Mouse (Mus musculus) kidney, embryonic 15.5 days (tissue): ENCODE results near the gene Grin2a. TPM values are rescaled to one million over a fixed set of nuclear protein-coding genes. Genes with fewer than 3 reads are reported as not detected.

Experiments
- ATAC-seq: fragments of 200-750 bp; cut with Nextera tagmentation; replicated peaks from 2 replicates; pipeline ENCODE4 v1.8.0; 2017; ENCODE audit warnings: moderate TSS enrichment; ENCODE audit not compliant: low FRiP score
- H3K27ac ChIP-seq: fragments of 300-500 bp; sonication (generic); 2 replicates; pipeline ENCODE4 v1.5.1; 2015; ENCODE audit warnings: mild to moderate bottlenecking, inconsistent platforms
- H3K27me3 ChIP-seq: fragments of 300-500 bp; sonication (generic); 2 replicates; pipeline ENCODE4 v1.6.1; 2015; ENCODE audit warnings: inconsistent platforms
- H3K36me3 ChIP-seq: fragments of 300-500 bp; sonication (generic); 2 replicates; pipeline ENCODE4 v1.6.1; 2015; ENCODE audit warnings: inconsistent platforms
- H3K4me1 ChIP-seq: fragments of 300-500 bp; sonication (generic); 2 replicates; pipeline ENCODE4 v1.6.1; 2015; ENCODE audit warnings: inconsistent platforms
- H3K4me2 ChIP-seq: fragments of 300-500 bp; sonication (generic); 2 replicates; pipeline ENCODE4 v1.6.1; 2015; ENCODE audit warnings: moderate library complexity, mild to moderate bottlenecking, inconsistent platforms
- H3K4me3 ChIP-seq: fragments of 300-500 bp; sonication (generic); replicated peaks from 2 replicates; pipeline ENCODE4 v1.5.1; 2015; ENCODE audit warnings: mild to moderate bottlenecking, inconsistent platforms
- H3K9ac ChIP-seq: fragments of 300-500 bp; sonication (generic); 2 replicates; pipeline ENCODE4 v1.6.1; 2015; ENCODE audit warnings: mild to moderate bottlenecking, inconsistent platforms
- H3K9me3 ChIP-seq: fragments of 300-500 bp; sonication (generic); replicated peaks from 2 replicates; pipeline ENCODE4 v1.6.1; 2016; ENCODE audit warnings: inconsistent platforms
- WGBS: fragments of 180-500 bp; shearing (Covaris S2); methylation state at CpG from one replicate; pipeline ENCODE4 v1.1.7; 2015; ENCODE audit warnings: mixed read lengths; 5-methylcytosine and 5-hydroxymethylcytosine counted together
- polyA plus RNA-seq: library from polyadenylated mRNA; unstranded; fragments of >200 nt; fragmentation: Nextera tagmentation; extraction: Ambion mirVana; gene quantifications from 2 replicates; pipeline ENCODE4 v1.2.1, GENCODE M21; 2015

The Grin2a gene
- polyA plus RNA-seq, 1 experiment from 2014 or later = 0.44 TPM

- no peaks in the 10 kb centered on the region for H3K4me1 ChIP-seq
- H3K36me3 ChIP-seq = no peaks in the 10 kb centered on the region
- H3K9me3 ChIP-seq = no peaks in the 10 kb centered on the region
- H3K27me3 ChIP-seq = no peaks in the 10 kb centered on the region
- no peak for ATAC-seq
- no peak overlapping the region for H3K27ac ChIP-seq
- 75% methylated on average over 2 of the region's 2 CpGs for WGBS
- H3K4me2 ChIP-seq = no peak overlapping the region
- no peak overlapping the region for H3K9ac ChIP-seq
- no peak overlapping the region for H3K4me3 ChIP-seq
These were observed 406.2 kb downstream of the Grin2a start for GRCm38 (mm10) chr16:9589176-9589575.

DNA sequence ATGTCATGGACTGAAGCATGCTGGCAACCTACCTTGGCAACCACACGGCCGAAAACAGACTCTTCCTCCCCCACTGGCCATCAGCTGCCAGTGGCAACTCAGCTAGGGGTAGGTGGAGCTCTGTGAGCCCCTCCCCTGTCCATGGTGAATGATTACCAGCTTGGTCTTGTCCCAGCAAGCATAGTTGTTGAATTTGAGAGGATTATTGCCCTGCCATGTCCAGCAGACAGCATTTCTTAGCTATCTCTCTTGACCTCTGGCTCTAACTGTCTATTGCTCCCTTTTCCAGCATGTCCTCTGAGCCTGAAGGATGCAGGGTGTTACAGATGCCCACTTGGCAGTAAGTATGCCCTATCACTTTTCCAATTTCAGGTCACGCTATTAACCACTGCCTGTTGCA, 406.9 kb downstream of the Grin2a start:
- Histone ChIP-seq H3K9ac (no peak overlapping the region), H3K9me3 (no peaks in the 10 kb centered on the region), H3K4me2 (no peak overlapping the region), H3K27ac (no peak overlapping the region), H3K4me3 (no peak overlapping the region), H3K4me1 (no peaks in the 10 kb centered on the region), H3K36me3 (no peaks in the 10 kb centered on the region), H3K27me3 (no peaks in the 10 kb centered on the region)
- 65% methylated on average over 3 of the region's 3 CpGs for WGBS
- no peak for ATAC-seq

GRCm38 (mm10) chr16:9583981-9584380, 411.4 kb downstream of the Grin2a start:
- Histone ChIP-seq H3K27ac (no peak overlapping the region), H3K36me3 (no peaks in the 10 kb centered on the region), H3K9ac (no peak overlapping the region), H3K9me3 (no peaks in the 10 kb centered on the region), H3K4me3 (no peak overlapping the region), H3K4me2 (no peak overlapping the region), H3K27me3 (no peaks in the 10 kb centered on the region), H3K4me1 (no peaks in the 10 kb centered on the region)
- WGBS = 77% methylated on average over 2 of the region's 2 CpGs
- ATAC-seq = no peak

- 16% methylated on average over 1 of the region's 1 CpGs for WGBS
- Histone ChIP-seq H3K4me1 (no peaks in the 10 kb centered on the region), H3K36me3 (no peaks in the 10 kb centered on the region), H3K9ac (no peak overlapping the region), H3K27ac (no peak overlapping the region), H3K4me2 (no peak overlapping the region), H3K27me3 (no peaks in the 10 kb centered on the region), H3K4me3 (no peak overlapping the region), H3K9me3 (no peaks in the 10 kb centered on the region)
- ATAC-seq = peak; percentile 66; the same call in 1 of the 2 replicates
These were observed 423.6 kb downstream of the Grin2a start for GRCm38 (mm10) chr16:9571793-9572192.

- H3K9me3 ChIP-seq = no peaks in the 10 kb centered on the region
- H3K4me3 ChIP-seq = no peak overlapping the region
- H3K9ac ChIP-seq = no peak overlapping the region
- WGBS = 46% methylated on average over 2 of the region's 2 CpGs
- H3K4me1 ChIP-seq = no peaks in the 10 kb centered on the region
- H3K36me3 ChIP-seq = no peaks in the 10 kb centered on the region
- H3K4me2 ChIP-seq = no peak overlapping the region
- H3K27me3 ChIP-seq = no peaks in the 10 kb centered on the region
- no peak for ATAC-seq
- no peak overlapping the region for H3K27ac ChIP-seq
These were observed 428.1 kb downstream of the Grin2a start for GRCm38 (mm10) chr16:9567286-9567685.

- Histone ChIP-seq H3K36me3 (no peaks in the 10 kb centered on the region), H3K9me3 (no peaks in the 10 kb centered on the region), H3K4me1 (no peaks in the 10 kb centered on the region), H3K27me3 (no peaks in the 10 kb centered on the region), H3K27ac (no peak overlapping the region), H3K9ac (no peak overlapping the region), H3K4me3 (no peak overlapping the region), H3K4me2 (no peak overlapping the region)
- ATAC-seq = no peak
- WGBS = 39% methylated on average over 1 of the region's 1 CpGs
These were observed 433.5 kb downstream of the Grin2a start for GRCm38 (mm10) chr16:9561816-9562215.

GRCm38 (mm10) chr16:9535196-9535595, 460.2 kb downstream of the Grin2a start:
- Histone ChIP-seq H3K9me3 (no peaks in the 10 kb centered on the region), H3K9ac (no peak overlapping the region), H3K4me3 (no peak overlapping the region), H3K4me1 (no peaks in the 10 kb centered on the region), H3K36me3 (no peaks in the 10 kb centered on the region), H3K27me3 (no peaks in the 10 kb centered on the region), H3K27ac (no peak overlapping the region), H3K4me2 (no peak overlapping the region)
- WGBS = 85% methylated on average over 5 of the region's 5 CpGs
- ATAC-seq = no peak

DNA sequence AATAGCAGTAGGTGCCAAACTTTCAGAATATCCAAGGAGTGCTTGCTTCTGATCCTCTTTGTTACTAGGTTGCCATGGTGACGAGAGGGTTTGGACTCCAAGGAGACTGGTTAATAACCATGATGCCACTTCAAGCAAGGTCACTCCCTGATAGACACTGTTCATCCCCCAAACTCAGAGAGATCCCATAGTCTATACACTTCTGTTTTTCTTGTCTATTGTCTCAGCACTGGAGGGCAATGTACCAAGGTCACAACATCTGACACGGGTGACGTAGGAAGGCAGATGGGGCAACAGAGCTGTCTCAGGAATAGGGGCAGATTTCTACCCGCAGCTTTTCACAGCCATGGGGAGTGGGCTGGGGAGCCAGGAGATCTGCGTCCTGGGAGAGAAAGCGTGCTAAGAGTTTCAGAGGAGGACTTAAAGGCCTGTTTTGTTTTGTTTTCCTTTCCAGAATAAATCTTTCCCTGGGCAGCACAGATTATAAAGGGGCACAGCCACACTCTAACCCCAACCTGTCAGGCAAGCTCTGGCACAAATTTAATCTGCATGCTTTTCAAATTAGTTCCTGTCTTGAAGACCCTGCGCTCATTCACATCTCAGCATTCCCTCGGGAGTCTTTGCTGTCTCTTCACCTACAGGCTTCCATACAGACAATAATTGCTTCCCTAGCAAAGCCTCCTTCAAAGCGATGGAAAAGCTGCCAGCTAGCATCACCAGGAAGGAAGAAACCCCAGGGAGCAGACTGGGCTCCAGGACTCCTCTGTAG, 461.6 kb downstream of the Grin2a start:
- 52% methylated on average over 9 of the region's 9 CpGs for WGBS
- H3K4me2 ChIP-seq = no peak overlapping the region

GRCm38 (mm10) chr16:9532843-9533532, 462.4 kb downstream of the Grin2a start:
- Histone ChIP-seq H3K27ac (no peak overlapping the region), H3K9me3 (no peaks in the 10 kb centered on the region), H3K36me3 (no peaks in the 10 kb centered on the region), H3K4me2 (no peak overlapping the region), H3K27me3 (no peaks in the 10 kb centered on the region), H3K9ac (no peak overlapping the region), H3K4me1 (no peaks in the 10 kb centered on the region), H3K4me3 (no peak overlapping the region)
- 84% methylated on average over 6 of the region's 6 CpGs for WGBS
- no peak for ATAC-seq

More for the DNA sequence above, 461.6 kb downstream of the Grin2a start:
- Histone ChIP-seq H3K4me1 (no peaks in the 10 kb centered on the region), H3K36me3 (no peaks in the 10 kb centered on the region), H3K9ac (no peak overlapping the region), H3K9me3 (no peaks in the 10 kb centered on the region), H3K27ac (no peak overlapping the region), H3K27me3 (no peaks in the 10 kb centered on the region), H3K4me3 (no peak overlapping the region)
- no peak for ATAC-seq

GRCm38 (mm10) chr16:9527214-9527613, 468.1 kb downstream of the Grin2a start:
- WGBS = 73% methylated on average over 5 of the region's 5 CpGs
- no peak overlapping the region for H3K9ac ChIP-seq
- H3K27ac ChIP-seq = no peak overlapping the region
- no peaks in the 10 kb centered on the region for H3K4me1 ChIP-seq
- H3K9me3 ChIP-seq = no peaks in the 10 kb centered on the region
- no peak overlapping the region for H3K4me2 ChIP-seq
- no peak overlapping the region for H3K4me3 ChIP-seq
- ATAC-seq = no peak
- no peaks in the 10 kb centered on the region for H3K36me3 ChIP-seq
- H3K27me3 ChIP-seq = no peaks in the 10 kb centered on the region

DNA sequence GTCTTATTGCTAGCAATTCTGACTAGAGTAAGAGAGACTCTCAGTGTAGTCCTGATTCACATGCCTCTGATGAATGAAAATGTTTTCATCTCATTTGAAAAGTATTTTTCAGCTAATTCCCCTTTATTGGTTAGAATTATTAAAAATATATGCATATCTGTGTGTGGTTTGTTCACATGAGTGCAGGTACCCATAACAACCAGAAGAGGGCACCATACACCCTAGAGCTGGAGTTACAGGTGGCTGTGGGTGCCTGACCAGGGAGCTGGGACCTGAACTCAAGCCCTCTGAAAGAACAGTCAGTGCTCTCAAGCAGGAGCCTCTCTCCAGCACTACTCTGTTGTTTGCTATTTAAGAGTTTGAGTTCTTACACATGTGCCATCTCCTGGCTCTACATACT, 472.0 kb downstream of the Grin2a start:
- H3K4me3 ChIP-seq = no peak overlapping the region
- H3K27ac ChIP-seq = no peak overlapping the region
- H3K9ac ChIP-seq = no peak overlapping the region
- no peaks in the 10 kb centered on the region for H3K36me3 ChIP-seq
- H3K4me1 ChIP-seq = no peaks in the 10 kb centered on the region
- H3K4me2 ChIP-seq = no peak overlapping the region
- no peaks in the 10 kb centered on the region for H3K9me3 ChIP-seq
- no peaks in the 10 kb centered on the region for H3K27me3 ChIP-seq
- no peak for ATAC-seq
